Mouse (Mus musculus): Measurements from ENCODE around the gene Gsc.

The Gsc gene

GRCm38 (mm10) chr12:104472601-104473424 lies at the start of gene Gsc:
Gsc (minus strand) TSS chr12:104473330.
- no peak for DNase-seq (ENCODE audit: low read depth, low spot score)

- no peak for DNase-seq (ENCODE audit: low read depth, low spot score)
Measured at GRCm38 (mm10) chr12:104519721-104520120, 46.6 kb upstream of the Gsc start.

- DNase-seq (ENCODE audit: low read depth, low spot score), result no peak
Measured at GRCm38 (mm10) chr12:104507911-104508310, 34.8 kb upstream of the Gsc start.

- no peak for DNase-seq (ENCODE audit: low read depth, low spot score)
Measured at GRCm38 (mm10) chr12:104492009-104492408, 18.9 kb upstream of the Gsc start.

- DNase-seq (ENCODE audit: low read depth, low spot score), result peak; percentile 53
Measured at GRCm38 (mm10) chr12:104486205-104486604, 13.1 kb upstream of the Gsc start.

GRCm38 (mm10) chr12:104485161-104485560 lies 12.0 kb upstream of the Gsc start:
- DNase-seq (ENCODE audit: low read depth, low spot score), result no peak

GRCm38 (mm10) chr12:104481007-104481406 lies 7.9 kb upstream of the Gsc start:
- no peak for DNase-seq (ENCODE audit: low read depth, low spot score)

GRCm38 (mm10) chr12:104478193-104478592 lies 5.1 kb upstream of the Gsc start:
- no peak for DNase-seq (ENCODE audit: low read depth, low spot score)

- no peak for DNase-seq (ENCODE audit: low read depth, low spot score)
Measured at GRCm38 (mm10) chr12:104477501-104477900, 4.4 kb upstream of the Gsc start.

- DNase-seq (ENCODE audit: low read depth, low spot score), result no peak
Measured at GRCm38 (mm10) chr12:104477066-104477465, 3.9 kb upstream of the Gsc start.

GRCm38 (mm10) chr12:104475946-104476345 lies 2.8 kb upstream of the Gsc start:
- DNase-seq (ENCODE audit: low read depth, low spot score), result no peak

- no peak for DNase-seq (ENCODE audit: low read depth, low spot score)
Measured at GRCm38 (mm10) chr12:104474881-104475740, 2.0 kb upstream of the Gsc start.

GRCm38 (mm10) chr12:104474191-104474871 lies 1.2 kb upstream of the Gsc start:
- DNase-seq (ENCODE audit: low read depth, low spot score), result no peak

- no peak for DNase-seq (ENCODE audit: low read depth, low spot score)
Measured at GRCm38 (mm10) chr12:104473492-104473891, 362 bp upstream of the Gsc start.

- DNase-seq (ENCODE audit: low read depth, low spot score), result no peak
Measured at GRCm38 (mm10) chr12:104472218-104472525, 958 bp downstream of the Gsc start.

GRCm38 (mm10) chr12:104471351-104472217 lies 1.5 kb downstream of the Gsc start:
- no peak for DNase-seq (ENCODE audit: low read depth, low spot score)

GRCm38 (mm10) chr12:104470646-104471045 lies 2.5 kb downstream of the Gsc start:
- DNase-seq (ENCODE audit: low read depth, low spot score), result no peak

- DNase-seq (ENCODE audit: low read depth, low spot score), result no peak
Measured at GRCm38 (mm10) chr12:104468783-104469182, 4.3 kb downstream of the Gsc start.

GRCm38 (mm10) chr12:104467372-104467771 lies 5.8 kb downstream of the Gsc start:
- DNase-seq (ENCODE audit: low read depth, low spot score), result no peak

- DNase-seq (ENCODE audit: low read depth, low spot score), result no peak
Measured at GRCm38 (mm10) chr12:104466930-104467329, 6.2 kb downstream of the Gsc start.

GRCm38 (mm10) chr12:104461372-104461771 lies 11.8 kb downstream of the Gsc start:
- no peak for DNase-seq (ENCODE audit: low read depth, low spot score)

Data from retina, postnatal 7 days (tissue).